Comparison of ENCODE assay signal across 12 mouse cellular contexts in the genomic region with DNA sequence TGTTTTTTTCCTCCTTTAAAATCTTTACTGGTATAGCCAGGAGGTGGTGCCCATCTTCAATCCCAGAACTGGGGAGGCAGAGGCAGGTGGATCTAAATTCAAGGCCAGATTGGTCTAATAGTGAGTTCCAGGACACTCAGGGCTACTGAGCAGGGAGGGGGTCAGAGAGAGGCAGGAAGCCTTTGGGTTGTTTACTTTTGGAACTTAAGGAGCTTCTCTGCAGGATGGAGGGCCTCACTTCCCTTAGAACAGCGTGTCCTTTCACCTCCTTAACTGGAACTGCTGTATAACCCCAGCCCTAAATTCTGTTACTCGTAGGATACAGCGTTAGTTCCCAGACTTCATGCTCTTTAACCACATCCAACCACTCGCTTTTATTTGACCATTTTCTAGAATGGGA.
"Had no signal": no experiment of that assay in that cellular context is flagged by ENCODE, and none has a peak within 500 bp of the region (broad histone marks: within the 10 kb centered on the region; RNA-seq: fewer than 3 reads in every experiment).

No protein-coding gene starts in this region.

- H3K27me3 ChIP-seq: kidney, embryonic 15.5 days; limb, embryonic 15.5 days; neural tube, embryonic 15.5 days had no signal

- H3K9ac ChIP-seq: kidney, embryonic 15.5 days; limb, embryonic 15.5 days; neural tube, embryonic 15.5 days had no signal

- H3K4me1 ChIP-seq: limb, embryonic 15.5 days; neural tube, embryonic 15.5 days had no signal

- H3K27ac ChIP-seq: kidney, embryonic 15.5 days; limb, embryonic 15.5 days; neural tube, embryonic 15.5 days had no signal

- ATAC-seq: intestine, embryonic 16.5 days had no signal

- DNase-seq: kidney, adult 2 months; layer of hippocampus, adult 9-11 months; layer of hippocampus, postnatal 36 days; midbrain, embryonic 14.5 days; right cerebral cortex, adult 18-20 months; right cerebral cortex, postnatal 25 days; thymus, postnatal 36 days had no signal

- H3K4me3 ChIP-seq: kidney, embryonic 15.5 days; limb, embryonic 15.5 days; myocyte; neural tube, embryonic 15.5 days had no signal

- H3K36me3 ChIP-seq: kidney, embryonic 15.5 days; limb, embryonic 15.5 days; neural tube, embryonic 15.5 days had no signal

- H3K9me3 ChIP-seq: kidney, embryonic 15.5 days; limb, embryonic 15.5 days; neural tube, embryonic 15.5 days had no signal

- H3K4me2 ChIP-seq: kidney, embryonic 15.5 days; limb, embryonic 15.5 days; neural tube, embryonic 15.5 days had no signal
